Mouse (Mus musculus): Measurements from ENCODE around the gene Sirt6. TPM values are rescaled to one million over a fixed set of nuclear protein-coding genes. Genes with fewer than 3 reads are reported as not detected.
"Not testable (repeated sequence)": the region's sequence is repeated elsewhere in the genome, so short reads cannot be mapped to it uniquely, and the experiment has no call there.

Sirt6 gene
- polyA plus RNA-seq (2012; rRNA removed), result 81.9 and 84.7 TPM in 2 replicates

DNA sequence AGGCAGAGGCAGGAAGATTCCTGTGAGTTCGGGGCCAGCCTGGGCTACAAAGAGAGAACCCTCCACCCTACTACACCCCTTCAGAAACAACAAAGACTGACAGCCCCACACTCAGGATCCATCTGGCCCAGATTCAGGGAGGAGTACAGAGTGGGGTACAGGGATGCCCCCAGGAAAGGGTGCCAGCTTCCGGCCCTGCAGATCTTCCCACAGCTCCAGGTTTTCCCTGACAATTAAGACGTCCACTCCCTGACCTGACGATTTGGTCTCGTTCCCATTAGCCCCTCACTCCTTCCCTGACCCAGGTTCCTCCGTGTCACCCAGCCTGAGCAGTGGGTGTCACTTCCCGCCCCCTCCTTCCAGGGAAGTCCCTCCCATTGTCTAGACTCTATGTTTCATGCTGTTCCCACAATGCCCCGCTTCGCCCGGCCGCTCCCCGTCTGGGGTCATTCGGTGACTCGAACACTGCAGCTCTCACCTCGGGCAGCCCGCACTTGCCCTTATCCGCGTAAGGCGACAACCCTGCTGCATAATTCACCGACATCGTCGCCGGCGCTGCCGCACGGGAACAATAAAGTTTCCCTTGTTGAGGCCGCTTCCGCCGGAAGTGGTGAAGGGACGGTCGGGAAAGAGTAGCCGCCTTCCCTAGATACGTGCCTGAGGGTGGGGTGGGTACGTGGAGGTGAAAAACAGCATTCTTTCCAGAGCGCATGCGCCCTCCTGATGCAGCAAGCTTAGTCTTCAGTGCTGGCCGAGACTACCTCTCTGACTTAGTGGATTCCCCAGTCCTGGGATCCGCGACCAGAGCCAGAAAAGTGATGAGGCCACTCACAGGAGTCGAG is at the start of gene Sirt6:
TSS of gene Sirt6 (minus strand) at position 804 of the 842 bp plus-strand sequence.
- Histone ChIP-seq H3K4me3 (ENCODE audit: control insufficient read depth, insufficient read depth, low read length) (peak within 1 kb of the TSS; percentile 81), H3K36me3 (ENCODE audit: control insufficient read depth, insufficient read depth, low read length) (0 out of 2 replicates have a peak, but pooled peaks cover 4% of the 10 kb centered on the region), H3K4me1 (replicated peaks; ENCODE audit: control insufficient read depth, insufficient read depth, low read length) (peaks cover 17% of the 10 kb centered on the region), H3K27me3 (ENCODE audit: control insufficient read depth, insufficient read depth, low read length) (no peaks in the 10 kb centered on the region), H3K27ac (ENCODE audit: control insufficient read depth, insufficient read depth, low read length) (peak within 1 kb of the TSS; percentile 77)
- peak; percentile 91 for DNase-seq
- 4% methylated on average over 40 of the region's 40 CpGs for WGBS
- no peak for TF ChIP-seq CTCF (IDR thresholded peaks at IDR 0.05; ENCODE audit: borderline replicate concordance, control insufficient read depth, extremely low read depth, insufficient read depth, low read length, poor library complexity)
- TF ChIP-seq POLR2A (IDR thresholded peaks at IDR 0.05; ENCODE audit: control insufficient read depth, extremely low read depth, insufficient read depth, low read length, poor library complexity), result peak; percentile 84

DNA sequence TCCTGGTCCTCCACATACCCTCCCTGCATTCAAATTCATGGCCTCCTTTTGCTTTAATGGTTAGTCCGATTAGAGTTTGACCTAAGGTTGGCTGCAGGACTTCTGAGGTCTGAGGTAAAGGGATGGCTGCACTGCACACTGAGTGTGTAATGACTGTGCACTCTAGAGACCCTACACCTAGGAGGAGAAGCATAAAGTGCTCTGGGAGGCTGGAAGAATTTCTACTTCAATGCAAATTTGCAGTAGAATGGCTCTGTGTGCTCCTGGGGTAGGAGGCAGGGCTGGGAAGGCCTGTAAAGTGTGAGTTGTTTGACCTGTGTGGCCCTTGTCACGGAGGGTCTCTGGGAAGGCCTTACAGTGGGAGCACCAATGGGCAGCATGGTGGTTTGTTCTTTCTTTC is 28.6 kb upstream of the Sirt6 start:
- 100% methylated on average over 2 of the region's 2 CpGs for WGBS
- Histone ChIP-seq H3K27me3 (ENCODE audit: control insufficient read depth, insufficient read depth, low read length) (no peaks in the 10 kb centered on the region), H3K4me3 (ENCODE audit: control insufficient read depth, insufficient read depth, low read length) (no peak overlapping the region), H3K36me3 (ENCODE audit: control insufficient read depth, insufficient read depth, low read length) (no peaks in the 10 kb centered on the region), H3K4me1 (replicated peaks; ENCODE audit: control insufficient read depth, insufficient read depth, low read length) (no peaks in the 10 kb centered on the region), H3K27ac (ENCODE audit: control insufficient read depth, insufficient read depth, low read length) (no peak overlapping the region)
- TF ChIP-seq CTCF (IDR thresholded peaks at IDR 0.05; ENCODE audit: borderline replicate concordance, control insufficient read depth, extremely low read depth, insufficient read depth, low read length, poor library complexity), result no peak
- no peak for DNase-seq

- 98% methylated on average over 10 of the region's 10 CpGs for WGBS
- H3K4me1 ChIP-seq (replicated peaks; ENCODE audit: control insufficient read depth, insufficient read depth, low read length), result no peaks in the 10 kb centered on the region
- no peak for TF ChIP-seq POLR2A (IDR thresholded peaks at IDR 0.05; ENCODE audit: control insufficient read depth, extremely low read depth, insufficient read depth, low read length, poor library complexity)
- no peak for TF ChIP-seq CTCF (IDR thresholded peaks at IDR 0.05; ENCODE audit: borderline replicate concordance, control insufficient read depth, extremely low read depth, insufficient read depth, low read length, poor library complexity)
- H3K27ac ChIP-seq (ENCODE audit: control insufficient read depth, insufficient read depth, low read length), result no peak overlapping the region
- H3K27me3 ChIP-seq (ENCODE audit: control insufficient read depth, insufficient read depth, low read length), result no peaks in the 10 kb centered on the region
- no peak overlapping the region for H3K4me3 ChIP-seq (ENCODE audit: control insufficient read depth, insufficient read depth, low read length)
- no peaks in the 10 kb centered on the region for H3K36me3 ChIP-seq (ENCODE audit: control insufficient read depth, insufficient read depth, low read length)
- no peak for DNase-seq
Measured at GRCm38 (mm10) chr10:81655178-81655577, 27.6 kb upstream of the Sirt6 start.

DNA sequence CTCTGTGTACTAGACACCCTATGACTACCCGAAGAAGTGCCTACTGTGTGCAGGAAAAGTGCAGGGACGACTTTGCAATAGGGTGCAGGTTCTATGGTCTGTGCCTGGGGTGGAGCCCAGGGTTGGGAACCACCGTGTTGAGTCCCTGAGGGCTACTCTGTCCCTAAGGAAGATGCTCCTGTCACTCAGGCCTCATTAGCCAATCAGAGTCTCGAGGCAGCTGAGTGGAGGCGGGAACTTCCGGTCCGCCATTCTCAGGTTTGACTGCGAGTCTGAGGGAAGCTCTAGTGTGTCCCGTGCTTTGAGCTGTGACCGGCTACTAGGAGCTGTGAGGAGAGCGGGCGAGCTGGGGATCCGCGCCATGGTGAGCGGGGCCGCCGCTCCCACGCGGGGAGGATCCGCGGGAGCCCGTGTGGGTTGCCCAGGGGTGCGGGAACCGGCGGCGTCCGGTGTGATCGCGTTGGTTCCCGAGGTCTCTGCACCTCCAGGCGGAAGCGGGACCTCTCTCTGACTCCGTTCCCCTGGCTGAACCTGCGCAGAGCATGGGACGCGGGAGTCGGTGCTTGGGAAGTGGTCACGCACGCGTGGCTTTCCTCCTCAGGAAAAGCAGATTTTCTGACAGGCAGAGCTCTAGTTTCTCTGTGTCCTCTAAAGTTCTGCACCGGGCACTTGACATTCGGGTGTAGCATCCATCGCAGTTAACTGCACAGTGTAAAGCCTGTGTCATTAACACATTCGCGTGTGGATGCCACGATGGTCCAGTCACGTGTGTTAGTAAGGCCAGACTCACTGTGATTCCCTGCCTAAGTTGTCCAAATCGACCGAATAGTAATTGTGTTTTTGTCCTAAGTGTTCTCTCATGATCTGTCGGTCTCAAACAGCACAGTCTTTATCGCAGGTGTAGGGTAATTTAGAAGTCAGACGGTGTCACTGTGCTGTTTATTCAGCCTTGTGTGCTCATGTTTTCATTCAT is 21.5 kb upstream of the Sirt6 start, which contains the start of gene Gm10778:
TSS of gene Gm10778 (plus strand) at position 257 of the 973 bp plus-strand sequence.
- DNase-seq, result peak; percentile 85
- not testable (repeated sequence) for H3K4me1 ChIP-seq (replicated peaks; ENCODE audit: control insufficient read depth, insufficient read depth, low read length); H3K36me3 ChIP-seq (ENCODE audit: control insufficient read depth, insufficient read depth, low read length); H3K27me3 ChIP-seq (ENCODE audit: control insufficient read depth, insufficient read depth, low read length); H3K27ac ChIP-seq (ENCODE audit: control insufficient read depth, insufficient read depth, low read length)
- H3K4me3 ChIP-seq (ENCODE audit: control insufficient read depth, insufficient read depth, low read length), result peak within 1 kb of the TSS; percentile 46
- WGBS, result 2% methylated on average over 34 of the region's 52 CpGs

DNA sequence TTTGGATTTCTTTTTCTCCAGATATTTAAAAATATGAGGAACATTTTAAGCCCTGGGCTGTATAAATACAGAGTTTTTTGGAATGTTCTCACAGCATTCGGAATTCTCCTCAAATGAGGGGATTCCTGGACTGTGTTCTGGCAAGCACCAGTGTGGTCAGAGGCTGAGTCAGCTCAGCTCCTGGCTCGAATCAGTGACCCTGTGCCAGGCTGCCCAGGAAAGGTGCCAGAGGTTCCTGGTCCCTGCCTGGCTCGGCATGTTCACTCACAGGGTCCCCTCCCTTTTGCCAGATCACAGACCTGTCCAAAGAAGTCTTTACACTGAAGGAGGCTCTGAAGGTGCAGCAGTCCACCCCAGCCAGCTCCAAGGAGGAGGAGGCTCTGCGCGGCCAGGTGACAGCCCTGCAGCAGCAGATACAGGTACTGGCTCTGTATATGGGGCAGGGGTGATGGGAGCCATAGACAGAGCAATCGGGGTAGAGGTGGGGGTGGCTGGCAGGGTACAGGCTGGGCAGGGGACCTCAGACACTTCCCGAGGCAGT is 18.5 kb upstream of the Sirt6 start:
- Histone ChIP-seq H3K4me1 (replicated peaks; ENCODE audit: control insufficient read depth, insufficient read depth, low read length) (peaks cover 11% of the 10 kb centered on the region), H3K27ac (ENCODE audit: control insufficient read depth, insufficient read depth, low read length) (no peak overlapping the region), H3K36me3 (ENCODE audit: control insufficient read depth, insufficient read depth, low read length) (no peaks in the 10 kb centered on the region), H3K27me3 (ENCODE audit: control insufficient read depth, insufficient read depth, low read length) (no peaks in the 10 kb centered on the region), H3K4me3 (ENCODE audit: control insufficient read depth, insufficient read depth, low read length) (no peak overlapping the region)
- no peak for TF ChIP-seq CTCF (IDR thresholded peaks at IDR 0.05; ENCODE audit: borderline replicate concordance, control insufficient read depth, extremely low read depth, insufficient read depth, low read length, poor library complexity)
- no peak for TF ChIP-seq POLR2A (IDR thresholded peaks at IDR 0.05; ENCODE audit: control insufficient read depth, extremely low read depth, insufficient read depth, low read length, poor library complexity)
- DNase-seq, result no peak
- WGBS, result 94% methylated on average over 7 of the region's 7 CpGs

DNA sequence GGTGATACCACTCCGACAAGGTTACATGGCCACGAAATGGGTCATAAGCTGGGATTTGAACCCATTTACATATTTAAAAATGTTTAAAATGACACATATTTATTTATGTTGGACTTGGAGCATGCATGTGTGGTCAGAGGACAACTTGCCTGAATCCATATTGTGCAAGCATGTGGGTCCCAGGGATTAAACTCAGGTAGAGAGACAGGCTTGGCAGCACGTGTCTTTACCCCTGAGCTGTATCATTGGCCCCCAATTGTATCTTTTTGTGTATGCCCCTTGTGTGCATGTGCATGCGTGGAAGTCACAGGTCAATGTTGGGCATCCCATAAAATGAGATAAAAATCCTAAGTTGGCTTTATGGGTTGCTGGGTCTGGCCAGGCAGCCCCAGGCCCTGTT is 17.8 kb upstream of the Sirt6 start:
- WGBS, result 95% methylated on average over 4 of the region's 4 CpGs
- no peak for TF ChIP-seq POLR2A (IDR thresholded peaks at IDR 0.05; ENCODE audit: control insufficient read depth, extremely low read depth, insufficient read depth, low read length, poor library complexity)
- no peak for TF ChIP-seq CTCF (IDR thresholded peaks at IDR 0.05; ENCODE audit: borderline replicate concordance, control insufficient read depth, extremely low read depth, insufficient read depth, low read length, poor library complexity)
- DNase-seq, result no peak

More for the DNA sequence above, 17.8 kb upstream of the Sirt6 start:
- Histone ChIP-seq H3K4me1 (replicated peaks; ENCODE audit: control insufficient read depth, insufficient read depth, low read length) (peaks cover 11% of the 10 kb centered on the region), H3K4me3 (ENCODE audit: control insufficient read depth, insufficient read depth, low read length) (no peak overlapping the region), H3K27ac (ENCODE audit: control insufficient read depth, insufficient read depth, low read length) (no peak overlapping the region), H3K27me3 (ENCODE audit: control insufficient read depth, insufficient read depth, low read length) (no peaks in the 10 kb centered on the region), H3K36me3 (ENCODE audit: control insufficient read depth, insufficient read depth, low read length) (no peaks in the 10 kb centered on the region)

Measured in thymus, adult 2 months (tissue).